Mouse (Mus musculus) gastrocnemius, postnatal 14 days (tissue): ENCODE data around the gene Lhx2. TPM values are rescaled to one million over a fixed set of nuclear protein-coding genes. Genes with fewer than 3 reads are reported as not detected.

Experiments
- DNase-seq: peaks from one replicate; pipeline ENCODE4 v3.0.0; 2021; ENCODE audit warnings: mixed read lengths
- intact Hi-C: fragments of 180-260 bp; cut with DNase I; formaldehyde crosslinking; loops from one replicate; pipeline ENCODE4 v1.15.1; 2025; ENCODE audit warnings: low total_unique reads
- long read RNA-seq, 2 experiments: library from polyadenylated mRNA; stranded (forward); transcript quantifications; one replicate each; pipeline ENCODE4 v2.0.0; 2021
- total RNA-seq, 2 experiments: library from RNA; stranded (reverse); gene quantifications; 2 replicates each; pipeline ENCODE4 v1.2.3; 2021

Gene Lhx2
- total RNA-seq = under 1 TPM; 0.23 to 0.29 TPM
- long read RNA-seq, experiment 1 = 0 reads
- long read RNA-seq, experiment 2 = 0 reads

- DNase-seq = peak; percentile 19
- intact Hi-C loops = no loop called here
Measured at GRCm38 (mm10) chr2:38338990-38339909, at the start of gene Lhx2. Gene Lhx2, plus strand, starts transcription at chr2:38339281.

GRCm38 (mm10) chr2:38291526-38291925 is 47.6 kb upstream of the Lhx2 start:
- intact Hi-C loops = no loop called here
- no peak for DNase-seq

- intact Hi-C loops = no loop called here
- DNase-seq = no peak
Measured at GRCm38 (mm10) chr2:38295939-38296338, 43.1 kb upstream of the Lhx2 start.

DNA sequence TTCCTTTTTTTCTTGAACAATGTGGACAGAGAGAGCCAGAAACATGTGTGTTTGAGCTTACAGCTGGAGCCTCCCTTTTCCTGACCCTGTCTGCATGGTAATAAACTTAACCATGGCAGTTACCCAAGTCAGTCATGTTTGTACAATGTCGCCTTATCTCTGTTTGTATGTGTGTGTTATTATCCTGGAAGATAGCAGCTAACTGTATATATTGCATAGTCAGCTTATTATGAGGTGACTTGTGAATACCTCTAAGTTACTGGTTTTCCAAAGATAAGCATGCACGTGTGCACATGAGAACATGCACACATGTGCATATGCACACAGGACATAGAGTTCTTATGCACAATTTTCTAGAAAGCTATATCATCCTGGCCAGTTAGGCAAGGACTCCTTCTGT is 38.1 kb upstream of the Lhx2 start:
- intact Hi-C loops = no loop called here
- DNase-seq = no peak

GRCm38 (mm10) chr2:38305152-38305551 is 33.9 kb upstream of the Lhx2 start:
- no peak for DNase-seq
- intact Hi-C loops = no loop called here

DNA sequence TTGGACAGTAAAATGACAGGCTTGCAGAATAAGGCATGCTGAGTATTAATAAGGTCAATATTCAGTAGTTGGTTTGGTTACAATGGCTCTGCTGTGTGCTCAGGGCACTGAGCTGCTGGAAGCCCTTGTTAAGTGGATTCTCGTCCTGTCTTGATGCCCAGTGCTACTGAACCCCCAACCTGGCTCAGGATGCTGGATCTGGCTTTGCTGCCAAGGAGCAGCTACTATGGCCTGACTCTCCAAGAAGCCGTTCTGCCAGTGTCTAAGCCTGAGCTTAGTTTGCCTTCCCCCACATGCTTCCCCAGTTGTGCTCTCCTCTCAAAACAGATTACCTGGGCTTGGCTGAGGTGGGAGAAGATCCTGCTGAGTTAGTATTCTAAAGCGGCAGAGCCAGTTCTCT is 26.2 kb upstream of the Lhx2 start:
- intact Hi-C loops = no loop called here
- DNase-seq = no peak

DNA sequence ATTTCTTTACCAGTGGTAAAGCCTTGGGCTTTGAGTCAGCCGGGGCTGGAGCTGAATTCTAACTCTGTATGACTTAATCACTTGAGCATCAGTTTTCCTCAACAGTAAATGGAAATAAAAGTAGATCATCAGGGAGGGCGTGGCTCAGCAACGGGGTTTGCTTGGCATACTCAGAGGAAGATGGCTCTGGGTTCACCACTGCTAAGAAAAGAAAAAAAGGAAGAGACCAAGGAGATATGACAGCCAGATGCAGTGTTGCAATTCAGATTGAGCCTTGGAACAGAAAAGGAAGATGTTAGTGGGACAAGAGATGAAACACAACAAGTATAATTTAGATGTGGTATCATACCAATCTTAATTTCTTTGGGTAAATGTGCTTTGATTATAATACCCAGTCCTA is 25.7 kb upstream of the Lhx2 start:
- intact Hi-C loops = no loop called here
- DNase-seq = no peak

DNA sequence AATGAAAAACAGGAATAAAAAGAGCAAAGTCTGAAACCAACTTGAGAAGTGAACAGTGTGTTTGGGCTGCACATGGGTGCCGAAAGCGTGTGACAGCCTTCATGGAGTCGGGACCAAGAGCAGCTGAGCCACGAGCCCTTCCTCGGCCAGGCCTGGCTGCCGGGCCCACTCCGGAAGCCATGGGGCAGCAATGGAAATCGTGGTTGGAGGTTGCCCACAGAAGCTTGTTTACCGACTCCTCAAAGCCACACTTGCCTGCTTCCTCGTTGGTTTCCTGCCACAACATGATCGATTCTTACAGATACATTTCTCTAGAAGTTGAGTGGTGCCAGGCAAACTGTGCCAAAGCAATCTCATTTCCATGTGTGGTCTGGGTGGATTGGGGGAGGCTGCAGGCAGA is 20.0 kb upstream of the Lhx2 start:
- intact Hi-C loops = no loop called here
- DNase-seq = no peak

- DNase-seq = no peak
- intact Hi-C loops = no loop called here
Measured at GRCm38 (mm10) chr2:38320911-38321310, 18.2 kb upstream of the Lhx2 start.

GRCm38 (mm10) chr2:38323380-38323779 is 15.7 kb upstream of the Lhx2 start:
- no peak for DNase-seq
- intact Hi-C loops = no loop called here

GRCm38 (mm10) chr2:38326671-38327070 is 12.4 kb upstream of the Lhx2 start:
- no peak for DNase-seq
- intact Hi-C loops = no loop called here

- intact Hi-C loops = no loop called here
- DNase-seq = no peak
Measured at GRCm38 (mm10) chr2:38333586-38334119, 5.4 kb upstream of the Lhx2 start.

GRCm38 (mm10) chr2:38336606-38337005 is 2.5 kb upstream of the Lhx2 start:
- no peak for DNase-seq
- intact Hi-C loops = no loop called here

GRCm38 (mm10) chr2:38337091-38337640 is 1.9 kb upstream of the Lhx2 start:
- no peak for DNase-seq
- intact Hi-C loops = no loop called here

DNA sequence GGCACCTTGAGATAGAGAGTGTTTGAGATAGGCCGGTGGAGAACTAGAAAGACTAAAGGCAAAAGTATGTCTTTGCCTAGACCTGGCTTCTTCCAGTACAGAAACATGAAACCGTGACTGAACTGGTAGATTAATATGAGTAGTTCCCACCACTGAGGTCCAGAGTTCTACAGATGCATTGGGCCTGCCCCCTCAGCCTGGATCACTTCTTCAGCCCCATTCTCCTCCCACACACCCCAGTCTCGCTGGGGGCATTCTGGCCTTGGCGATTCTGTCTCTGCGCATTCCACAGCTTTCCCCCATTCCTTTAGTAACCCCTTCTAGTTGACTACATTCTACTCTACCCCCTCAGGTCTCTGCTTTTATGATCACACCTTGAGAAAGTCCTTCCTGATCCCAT is 1.4 kb upstream of the Lhx2 start:
- DNase-seq = no peak
- intact Hi-C loops = no loop called here

GRCm38 (mm10) chr2:38338348-38338932 is 641 bp upstream of the Lhx2 start:
- intact Hi-C loops = no loop called here
- DNase-seq = no peak

DNA sequence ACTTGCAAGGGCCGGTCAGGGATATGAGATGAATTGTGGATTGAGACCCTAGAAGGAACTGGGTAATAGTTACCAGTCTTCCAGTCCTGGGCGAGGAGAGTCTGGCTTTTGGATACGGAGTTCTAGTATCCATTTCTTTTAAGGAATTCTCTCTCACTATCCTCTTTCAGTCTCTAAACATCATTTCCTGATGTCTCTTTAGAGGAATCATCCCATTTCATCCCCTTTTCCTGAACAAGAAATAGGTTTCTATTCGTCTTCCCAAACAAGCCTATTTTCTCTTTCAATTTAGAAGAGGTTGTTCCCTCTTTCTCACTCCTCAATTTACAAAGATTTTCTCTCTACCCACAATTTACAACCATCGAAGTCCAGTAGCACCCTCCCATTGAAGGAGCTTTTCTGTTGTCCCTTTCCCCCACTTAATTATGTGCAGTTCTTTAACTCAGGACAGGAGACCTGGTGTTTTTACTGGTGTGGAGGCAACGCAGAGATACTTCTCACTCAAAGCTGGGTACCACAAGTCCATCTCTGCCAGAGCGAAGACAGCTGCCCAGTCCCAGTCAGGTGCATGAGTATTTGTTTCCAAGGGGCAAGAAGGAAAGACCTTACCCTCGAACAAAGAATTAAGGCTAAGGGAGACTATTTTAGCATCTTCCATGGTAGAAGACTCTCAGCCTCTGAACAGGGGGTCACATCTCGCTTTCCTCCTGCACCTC is 987 bp downstream of the Lhx2 start:
- DNase-seq = no peak
- intact Hi-C loops = no loop called here

DNA sequence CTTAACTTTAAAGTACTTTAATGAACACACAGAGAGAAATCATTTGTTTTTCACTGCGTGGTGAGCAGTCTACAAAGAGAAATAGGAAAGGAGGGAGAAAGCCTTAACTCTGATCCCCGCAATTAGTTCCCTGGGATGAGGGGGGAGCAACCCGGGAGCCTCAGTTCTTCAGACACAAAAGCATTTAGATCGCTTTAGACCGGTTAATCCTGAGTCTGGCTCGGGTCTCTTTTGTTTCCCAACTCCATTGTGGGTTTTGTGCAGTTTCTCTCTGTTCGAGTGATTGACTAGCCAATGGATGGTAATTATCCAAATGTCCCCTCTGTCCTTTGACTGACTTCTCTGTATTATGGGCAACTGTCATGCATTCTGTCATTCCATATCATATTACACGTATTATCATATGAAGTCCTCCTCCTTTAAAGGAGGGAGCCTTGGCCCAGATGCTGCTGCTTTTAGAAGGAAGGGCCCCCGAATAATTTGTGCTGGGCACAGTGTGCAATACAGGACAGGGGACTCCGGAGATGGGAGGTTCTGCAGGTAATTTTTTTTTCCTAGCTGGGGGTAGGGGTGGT is 1.6 kb downstream of the Lhx2 start:
- no peak for DNase-seq
- intact Hi-C loops = no loop called here

- no peak for DNase-seq
- intact Hi-C loops = no loop called here
Measured at GRCm38 (mm10) chr2:38343573-38343972, 4.5 kb downstream of the Lhx2 start.

DNA sequence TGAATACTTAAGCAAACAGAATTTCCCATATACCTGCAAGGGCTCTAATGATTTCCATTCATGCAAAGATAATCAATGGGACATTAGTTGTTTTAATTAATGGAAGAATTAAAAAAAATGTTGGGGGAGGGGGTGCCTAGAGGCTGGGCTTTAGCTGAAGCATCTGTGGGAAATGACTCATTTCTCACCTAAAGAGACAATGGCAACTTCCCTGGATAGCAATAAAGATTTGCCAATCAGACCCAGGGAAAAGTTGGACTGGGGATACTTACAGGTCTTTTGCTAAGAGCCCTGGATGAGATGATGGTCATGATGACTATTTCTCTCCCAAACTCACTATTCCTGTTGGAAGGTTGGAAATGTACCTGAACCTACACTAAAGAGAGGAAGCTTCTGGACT is 5.6 kb downstream of the Lhx2 start:
- no peak for DNase-seq
- intact Hi-C loops = no loop called here
